Mouse (Mus musculus): ENCODE measurements at regions not wholly inside any gene's neighbourhood (a gene's known extent, or its start where the extent isn't known, plus 50 kb on each side); places are given as distances from the start of the nearest gene placed in this dataset.

DNA sequence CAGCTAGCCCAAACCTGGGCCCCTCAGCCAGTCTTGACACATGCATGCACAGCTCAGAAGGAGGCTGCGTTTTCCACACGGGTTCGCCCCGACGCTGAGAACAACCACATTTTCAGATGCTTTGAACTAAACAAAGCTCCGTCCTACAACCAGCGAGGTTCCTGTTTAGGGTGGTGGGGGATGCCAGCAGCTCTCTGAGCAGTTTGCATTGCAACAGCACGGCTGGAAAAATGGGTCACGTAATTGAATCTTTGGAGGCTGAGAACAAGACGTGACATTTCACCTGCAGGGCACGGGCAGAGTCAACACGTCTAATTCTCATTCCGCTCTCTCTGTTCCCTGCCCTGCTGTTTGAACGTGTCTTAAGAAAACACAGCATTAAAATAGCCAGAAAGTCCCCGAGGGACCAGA is 119.2 kb downstream of the Syk start:
- peak; percentile 26 for DNase-seq (ENCODE audit: low read depth)

DNA sequence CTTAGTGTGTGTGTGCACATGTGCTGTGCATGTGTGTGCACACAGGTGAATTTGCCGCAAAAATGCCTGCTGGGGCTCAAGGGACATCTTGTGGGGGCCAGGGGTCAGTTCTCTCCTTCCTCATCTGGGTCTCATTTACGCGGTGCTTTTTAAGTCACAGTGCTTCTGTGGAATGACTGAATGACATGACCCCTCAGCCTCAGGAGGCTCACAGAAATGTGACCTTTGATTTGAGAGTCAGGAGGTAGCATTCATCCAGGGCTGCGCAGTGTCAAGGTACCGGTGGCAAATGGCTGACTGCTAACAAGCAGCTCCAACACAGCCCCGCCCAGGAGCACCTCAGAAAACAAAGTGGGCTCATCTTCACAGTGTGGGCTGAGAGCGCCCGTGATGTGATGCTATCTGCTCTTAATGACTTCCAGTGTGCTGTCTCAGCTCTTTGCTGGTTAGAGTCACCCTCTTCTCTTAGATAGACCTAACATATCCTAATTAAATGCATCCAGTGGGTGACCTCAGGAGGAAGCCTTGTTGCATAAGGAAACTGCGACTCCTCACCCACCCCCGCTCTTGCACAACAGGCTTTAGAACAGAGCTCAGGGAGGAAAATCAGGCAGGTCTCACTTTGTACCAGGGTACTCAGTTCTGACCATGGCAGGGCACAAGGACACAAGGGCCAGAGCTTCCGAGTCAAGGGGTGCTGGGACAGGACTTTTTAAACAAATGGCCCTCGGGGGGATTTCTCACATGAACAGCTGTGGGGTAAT is 120.6 kb downstream of the Syk start:
- no peak for DNase-seq (ENCODE audit: low read depth)

DNA sequence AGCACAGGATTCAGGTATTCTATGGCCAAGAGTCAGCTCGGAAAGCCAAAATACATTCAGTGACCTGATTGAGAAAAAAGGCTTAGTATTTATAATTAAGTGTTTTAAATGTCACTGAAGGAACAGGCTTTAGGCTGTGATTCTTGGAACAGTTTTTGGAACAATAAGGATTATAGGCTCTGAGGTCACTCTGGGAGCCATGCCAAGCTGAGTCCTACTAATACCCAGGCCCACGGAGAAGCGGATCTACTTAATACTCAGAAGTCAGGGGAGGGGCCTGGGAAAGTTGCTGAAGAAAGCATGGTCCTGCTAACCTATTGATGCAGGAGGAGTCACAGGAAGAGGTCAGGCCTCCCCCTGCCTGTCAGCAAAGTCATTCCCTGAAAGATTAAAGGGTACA is 121.7 kb downstream of the Syk start:
- DNase-seq (ENCODE audit: low read depth) = no peak

DNA sequence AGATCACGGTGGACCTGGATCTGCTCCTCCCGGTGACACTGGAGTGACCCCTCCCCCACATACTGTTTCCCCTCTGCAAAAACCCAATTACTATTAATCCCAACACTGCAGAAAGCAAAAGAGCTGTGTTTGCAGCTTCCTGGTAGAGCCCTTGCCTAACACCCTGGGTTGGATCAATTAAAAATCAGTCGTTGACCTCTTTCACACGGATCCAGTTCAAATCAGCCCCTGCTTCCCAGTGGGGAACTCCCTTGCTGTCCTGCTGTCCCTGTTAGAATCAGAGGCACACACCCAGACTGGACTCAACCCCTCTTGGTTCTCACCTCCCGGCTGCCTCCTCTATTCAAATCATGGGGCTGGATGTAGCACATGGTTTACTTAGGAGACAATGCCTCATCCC is 126.6 kb downstream of the Syk start:
- DNase-seq (ENCODE audit: low read depth) = no peak

DNA sequence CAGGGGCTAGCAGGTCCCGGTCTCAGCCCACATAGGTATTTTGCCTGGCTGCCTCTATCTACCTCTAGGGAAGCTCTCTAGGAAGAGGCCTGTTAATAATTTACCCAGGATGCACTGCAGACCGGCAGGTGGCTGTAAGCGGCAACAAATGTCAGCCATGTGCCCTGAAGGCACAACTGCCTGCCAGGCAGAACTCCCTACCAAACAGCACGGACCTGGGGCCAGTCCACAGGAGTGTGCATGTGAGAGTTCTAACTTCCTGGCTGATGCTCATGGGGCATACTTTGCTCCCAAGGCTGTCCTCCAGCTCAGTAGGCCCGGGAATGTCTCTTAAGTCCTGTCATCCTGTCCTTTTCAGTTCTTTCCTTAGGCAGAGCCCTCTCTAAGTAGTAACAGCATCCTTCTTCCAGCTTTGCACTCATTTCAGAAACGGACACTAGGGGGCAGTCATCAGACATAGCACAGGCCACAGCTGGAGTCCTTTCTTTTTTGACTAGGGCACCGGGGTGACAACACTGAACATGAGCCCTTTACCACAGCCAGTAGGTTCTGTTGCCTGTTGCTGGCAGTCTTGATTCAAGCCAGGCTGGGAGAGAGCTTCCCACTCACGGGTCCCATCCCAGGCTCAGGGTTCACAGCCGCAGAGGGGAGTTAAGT is 128.9 kb downstream of the Syk start:
- DNase-seq (ENCODE audit: low read depth) = peak; percentile 92

DNA sequence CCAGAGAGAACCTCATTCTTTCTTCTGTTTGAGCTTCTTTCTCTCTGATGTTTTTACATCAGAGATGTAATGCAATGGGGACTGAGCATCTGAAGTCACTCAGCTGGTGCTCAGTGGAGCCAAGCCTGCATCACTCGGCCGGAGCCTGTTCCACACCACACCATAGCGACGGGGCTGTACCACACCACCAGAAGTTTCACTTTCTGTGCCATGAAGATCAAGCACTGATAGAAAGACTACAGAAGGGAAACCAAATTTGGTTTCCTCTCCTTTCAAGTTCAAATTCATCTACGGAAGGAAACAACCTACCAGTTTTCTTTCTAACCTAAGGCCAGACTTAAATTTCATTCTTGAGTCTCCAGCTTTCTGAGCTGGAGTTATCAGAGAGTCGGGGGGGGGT is 138.5 kb downstream of the Syk start:
- peak; percentile 84 for DNase-seq (ENCODE audit: low read depth)

DNA sequence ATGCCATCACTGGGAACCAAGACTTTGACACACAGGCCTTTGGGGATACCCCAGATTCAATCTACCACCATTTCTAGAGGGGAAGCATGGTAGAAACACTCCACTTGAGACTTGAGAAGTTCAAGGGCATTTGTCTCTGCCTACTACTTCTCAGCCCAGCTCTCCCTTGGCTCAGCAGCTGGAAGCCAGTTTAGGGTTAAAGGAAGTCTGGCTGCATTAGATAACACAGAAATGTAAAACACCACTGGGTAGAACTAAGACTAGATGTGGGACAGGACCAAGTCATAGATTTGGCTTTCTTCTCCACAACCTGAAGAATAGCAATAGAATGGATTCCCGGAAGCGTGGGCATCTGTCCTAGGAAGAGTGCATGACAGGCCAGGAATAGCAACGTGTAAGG is 139.7 kb downstream of the Syk start:
- DNase-seq (ENCODE audit: low read depth) = no peak

DNA sequence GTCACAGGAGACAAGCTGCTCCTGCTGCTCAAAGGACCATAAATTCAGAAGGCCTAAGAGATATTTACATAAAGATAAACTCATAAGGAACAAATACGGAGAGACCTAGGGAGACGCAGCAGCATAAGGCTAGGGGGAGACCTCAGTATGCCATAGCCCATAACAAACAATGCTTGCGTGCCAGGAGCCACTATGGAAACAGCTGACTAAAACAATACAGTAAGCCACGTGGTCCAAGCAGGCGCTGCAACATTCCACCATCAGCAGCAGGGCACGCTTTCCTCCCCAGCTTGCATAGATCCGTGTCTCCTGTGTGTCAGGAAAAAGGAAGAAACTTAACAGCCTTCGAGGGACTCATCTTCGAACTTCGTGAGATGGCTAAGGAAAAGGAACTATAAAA is 143.1 kb downstream of the Syk start:
- no peak for DNase-seq (ENCODE audit: low read depth)

DNA sequence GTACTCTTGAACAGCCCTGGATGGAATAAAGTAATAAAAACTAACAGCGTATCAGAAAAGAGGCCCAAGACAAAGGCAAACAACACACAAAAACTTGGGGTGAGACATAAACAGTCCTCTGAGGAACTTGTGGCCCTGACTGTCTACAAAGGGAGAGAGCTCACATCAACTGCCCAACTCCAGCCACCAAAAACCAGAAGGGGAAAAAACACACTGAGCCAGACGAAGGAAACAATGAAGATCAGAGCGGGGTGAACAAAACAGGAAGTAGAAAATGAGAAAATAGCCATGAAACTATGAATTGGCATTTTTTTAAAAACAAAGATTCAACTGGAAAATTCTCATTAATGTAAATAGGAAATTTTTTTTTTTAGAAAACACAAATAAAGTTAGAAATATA is 143.6 kb downstream of the Syk start:
- DNase-seq (ENCODE audit: low read depth) = no peak

DNA sequence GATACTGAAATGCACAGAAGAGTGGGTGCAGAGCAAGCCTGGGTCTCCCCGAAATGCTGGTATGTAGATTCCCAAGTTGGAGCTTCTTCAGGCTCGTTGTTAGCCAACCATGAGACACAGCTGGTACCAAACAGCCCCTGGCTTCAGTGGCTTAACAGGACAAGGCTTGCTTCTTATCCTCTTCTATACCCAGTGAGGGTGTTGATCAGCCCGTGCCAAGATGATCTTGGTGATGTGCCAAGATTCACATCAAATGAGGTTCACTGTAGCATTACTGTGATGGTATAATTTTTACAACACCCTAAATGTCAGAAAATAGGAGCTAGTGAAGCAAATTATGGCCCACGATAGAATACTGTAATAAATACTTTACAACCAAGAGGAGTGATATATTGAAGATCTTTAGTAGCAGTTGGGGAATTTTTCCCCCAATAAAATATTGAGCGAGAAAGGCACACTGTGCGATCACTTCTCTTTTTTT is 152.5 kb downstream of the Syk start:
- DNase-seq (ENCODE audit: low read depth) = no peak

DNA sequence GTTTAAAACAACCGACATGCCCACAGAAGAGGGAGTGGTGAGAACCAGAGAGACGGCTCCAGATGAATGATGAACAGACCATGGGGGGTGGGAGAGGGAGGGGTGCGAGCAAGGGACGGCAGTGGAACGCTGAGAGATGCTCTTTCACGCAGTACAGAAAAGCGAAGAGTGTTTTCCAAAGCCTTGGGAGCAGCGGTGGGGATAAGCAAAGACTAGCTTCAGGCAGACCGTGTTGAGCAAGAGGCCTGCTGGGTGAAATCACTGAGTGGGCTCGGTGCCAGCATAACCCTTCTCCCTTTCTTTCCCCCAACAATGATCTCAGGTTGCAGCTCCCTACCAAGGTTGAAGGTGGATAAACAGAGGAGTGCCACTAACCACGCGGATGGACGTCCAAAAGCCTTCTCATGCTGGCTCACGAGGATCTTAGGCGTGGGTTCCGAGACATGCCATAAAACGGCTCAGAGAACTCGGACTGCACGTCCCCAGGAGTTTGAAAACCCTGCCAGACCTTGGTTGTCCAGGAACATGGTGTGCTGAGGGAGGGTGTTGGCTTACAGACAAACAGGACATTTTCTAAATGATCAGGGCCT is 153.1 kb downstream of the Syk start:
- DNase-seq (ENCODE audit: low read depth) = no peak

DNA sequence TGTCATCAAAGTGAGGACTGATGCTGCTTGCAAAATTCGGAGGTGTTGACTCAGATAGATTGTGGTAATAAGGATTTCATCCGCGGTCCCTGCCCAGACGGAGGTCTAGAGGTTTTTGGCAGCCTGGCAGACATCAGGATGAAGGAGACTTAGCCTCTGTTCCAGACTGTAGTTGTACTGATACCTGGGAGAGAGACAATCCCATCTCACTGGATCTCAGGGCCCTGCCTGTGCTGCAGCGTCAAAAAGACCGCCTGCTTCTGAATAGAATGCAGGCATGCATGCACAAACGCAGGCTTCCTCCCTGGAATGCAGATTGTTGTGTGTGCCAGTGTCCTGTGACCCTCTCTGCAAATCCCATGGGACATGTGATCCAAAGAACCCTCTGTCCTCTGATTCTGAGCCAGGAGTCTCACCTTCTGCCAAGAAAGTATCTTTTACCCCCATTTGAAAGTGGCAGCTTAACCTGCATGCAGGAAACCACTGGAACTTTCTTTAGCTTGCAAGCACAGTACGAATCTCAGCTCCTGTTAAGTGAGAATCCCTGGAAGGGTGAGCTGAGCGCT is 155.2 kb downstream of the Syk start:
- DNase-seq (ENCODE audit: low read depth) = no peak

DNA sequence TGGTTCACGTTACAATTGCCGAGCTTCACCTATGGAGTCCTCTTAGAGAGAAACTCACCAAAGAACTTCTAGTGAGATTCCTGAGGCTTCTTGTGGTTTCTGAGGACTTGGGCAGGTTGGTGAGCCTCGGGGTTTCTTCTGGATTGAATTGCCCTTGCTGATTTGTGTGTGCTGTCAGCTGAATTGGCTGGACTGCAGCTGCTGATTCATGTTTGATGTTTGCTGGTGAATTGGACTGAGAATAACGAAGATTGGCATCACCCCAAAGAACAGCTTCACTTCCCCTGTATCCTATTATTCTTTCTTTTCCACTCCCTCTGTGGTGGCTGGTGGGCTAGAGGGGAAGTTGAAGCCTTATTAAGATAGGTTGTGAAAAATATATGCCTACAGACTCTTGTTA is 158.4 kb downstream of the Syk start:
- no peak for DNase-seq (ENCODE audit: low read depth)

DNA sequence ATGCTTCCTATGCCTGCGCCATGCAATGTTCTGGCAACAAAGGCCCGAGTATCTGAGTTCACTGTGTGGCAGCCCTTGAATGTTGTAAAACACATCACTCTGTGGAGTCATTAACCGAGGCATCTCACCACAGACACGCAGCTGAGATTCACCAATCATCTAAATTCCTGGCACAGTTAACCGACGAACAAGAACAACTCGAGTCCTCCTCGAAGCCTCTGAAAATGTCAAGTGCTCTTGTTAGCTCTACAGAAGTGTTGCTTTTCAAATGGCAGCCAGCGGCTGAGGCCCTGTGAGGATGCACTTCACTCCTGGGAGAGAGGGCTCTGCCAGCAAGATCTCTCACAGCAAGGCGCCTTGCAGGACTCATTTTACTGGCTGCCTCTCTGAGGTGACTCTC is 173.0 kb downstream of the Syk start:
- DNase-seq (ENCODE audit: low read depth) = no peak

DNA sequence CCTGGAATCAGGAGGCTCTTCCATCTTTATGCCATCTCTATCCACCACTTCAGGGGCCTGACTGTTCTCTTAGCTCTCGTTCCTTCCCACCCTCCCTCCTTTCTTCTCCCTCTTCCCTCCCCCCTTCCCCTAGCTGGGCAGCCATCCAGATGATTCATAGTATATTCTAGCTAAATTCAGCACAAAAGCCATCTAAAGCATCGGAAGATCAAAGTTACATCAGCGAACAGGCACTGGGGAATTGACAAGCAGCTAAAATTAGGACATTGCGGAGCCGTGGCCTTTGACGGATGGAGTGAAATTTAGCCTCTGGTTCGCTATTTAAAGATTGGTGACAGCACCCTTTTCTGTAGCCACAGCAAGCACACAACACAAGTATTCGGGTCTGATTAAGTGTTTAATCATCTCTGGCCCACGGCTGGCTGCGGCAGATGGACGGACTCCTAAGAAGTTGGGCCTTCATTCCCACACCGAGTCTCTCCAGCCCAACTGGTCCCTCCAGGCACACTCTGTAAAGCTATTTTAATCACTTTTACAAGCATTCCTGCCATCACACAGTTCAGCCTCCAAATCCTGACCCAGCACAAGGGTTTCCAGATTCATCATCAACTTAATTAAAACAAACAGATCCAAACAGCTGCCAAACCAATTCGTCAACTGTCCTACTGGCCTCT is 163.8 kb downstream of the Auh start:
- no peak for DNase-seq (ENCODE audit: low read depth)

DNA sequence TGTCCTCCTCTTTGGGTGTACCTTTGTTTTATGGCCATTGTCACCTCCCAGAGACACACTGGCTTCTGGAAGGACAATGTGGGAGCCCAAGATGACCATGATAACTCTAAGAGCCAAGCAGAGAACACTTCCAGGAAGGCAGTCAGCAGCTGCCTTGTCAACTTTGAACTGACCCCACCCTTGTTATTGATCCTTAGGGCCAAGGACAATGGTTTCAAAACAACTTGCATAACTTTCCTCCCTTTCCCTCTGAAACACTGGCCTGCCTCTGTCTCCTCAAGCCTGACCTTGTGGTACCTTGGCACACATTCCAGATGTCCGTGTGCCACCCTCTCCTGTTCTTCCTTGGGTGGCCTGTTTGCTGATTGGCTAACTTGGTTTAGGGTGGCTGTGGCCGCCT is 163.2 kb downstream of the Auh start:
- DNase-seq (ENCODE audit: low read depth) = no peak

DNA sequence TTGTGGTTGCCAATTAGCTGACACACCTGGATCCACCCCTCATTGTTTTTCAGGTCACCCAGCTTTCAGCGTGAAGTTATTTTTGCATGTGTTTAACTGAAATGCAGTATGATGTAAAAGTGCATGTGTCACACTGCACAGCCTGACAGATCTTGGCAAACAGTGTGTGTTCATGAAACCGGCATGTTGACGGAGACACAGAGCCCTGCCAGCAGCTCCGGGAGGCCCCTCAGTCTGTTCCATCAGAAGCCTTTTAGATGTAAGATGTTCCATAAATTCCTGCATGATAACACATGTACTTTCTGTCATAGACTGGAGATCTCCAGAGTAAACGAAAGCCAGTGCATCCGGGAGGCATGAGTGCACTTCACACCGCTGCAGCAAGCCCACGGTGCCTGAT is 159.5 kb downstream of the Auh start:
- DNase-seq (ENCODE audit: low read depth) = no peak

DNA sequence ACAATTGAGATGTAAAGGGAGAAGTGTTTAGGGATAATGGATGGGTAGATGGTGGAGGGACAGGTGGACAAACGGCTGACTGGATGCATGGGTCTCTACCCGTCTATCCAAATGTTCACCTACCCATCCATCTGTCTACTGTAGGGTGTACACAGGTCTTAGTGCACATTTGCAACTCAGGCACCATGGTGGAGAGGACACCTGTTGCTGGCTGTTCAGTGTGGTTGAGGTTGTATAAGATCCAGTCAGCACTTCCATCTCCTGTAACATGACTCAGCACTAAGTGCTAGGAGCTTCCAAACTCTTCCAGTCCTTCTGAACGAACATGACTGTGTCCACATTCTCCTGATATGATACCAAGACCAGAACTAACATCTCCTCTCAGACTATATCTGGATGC is 158.0 kb downstream of the Auh start:
- DNase-seq (ENCODE audit: low read depth) = no peak

DNA sequence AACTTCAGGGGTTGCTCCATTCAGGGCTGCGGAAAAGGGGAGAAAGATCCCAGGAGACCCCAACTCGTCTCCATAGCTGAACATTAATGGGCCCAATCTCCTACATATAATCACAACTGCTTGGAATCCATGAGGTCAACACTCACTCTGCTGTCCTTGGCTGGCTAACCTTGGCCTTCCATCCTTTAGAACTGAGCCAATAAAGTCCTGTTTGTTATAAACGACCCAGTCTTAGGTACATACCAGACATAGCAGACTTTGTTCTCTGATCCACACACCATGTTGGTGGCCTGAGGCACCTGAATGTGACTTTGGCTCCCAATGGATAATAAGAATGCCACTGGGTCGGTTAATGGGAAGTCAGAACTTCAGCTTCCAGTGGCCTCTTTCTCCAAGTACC is 157.4 kb downstream of the Auh start:
- DNase-seq (ENCODE audit: low read depth) = no peak

DNA sequence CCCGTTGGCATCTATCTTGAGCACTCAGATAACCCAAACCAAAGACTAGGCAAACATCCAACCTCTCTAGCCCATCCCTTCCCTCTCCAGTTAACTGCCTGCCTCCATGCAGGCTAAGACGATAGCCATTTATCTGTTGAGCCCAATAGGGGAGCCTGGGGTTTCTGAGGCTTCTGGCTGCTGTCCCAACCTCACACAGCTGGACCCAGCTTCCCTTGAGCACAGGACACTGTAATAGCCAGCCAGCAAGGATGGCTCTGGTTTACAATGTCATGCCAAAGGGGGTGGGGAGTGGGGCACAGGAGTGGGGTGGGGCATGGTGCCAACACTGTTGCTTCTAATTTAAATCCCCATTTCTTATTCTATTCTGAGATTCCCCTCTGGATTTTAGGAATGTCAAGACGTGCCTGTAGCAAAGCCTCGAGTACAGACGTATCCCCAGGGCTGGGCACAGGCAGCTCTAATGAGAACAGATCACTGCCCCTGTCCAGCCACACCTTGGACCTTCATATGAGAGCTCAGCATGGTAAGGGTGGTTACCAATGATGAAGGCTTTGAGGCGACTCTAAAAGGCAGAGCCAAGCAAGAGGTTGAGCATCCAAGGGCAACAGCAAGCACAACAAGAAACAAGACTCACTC is 152.0 kb downstream of the Auh start:
- DNase-seq (ENCODE audit: low read depth) = no peak

DNA sequence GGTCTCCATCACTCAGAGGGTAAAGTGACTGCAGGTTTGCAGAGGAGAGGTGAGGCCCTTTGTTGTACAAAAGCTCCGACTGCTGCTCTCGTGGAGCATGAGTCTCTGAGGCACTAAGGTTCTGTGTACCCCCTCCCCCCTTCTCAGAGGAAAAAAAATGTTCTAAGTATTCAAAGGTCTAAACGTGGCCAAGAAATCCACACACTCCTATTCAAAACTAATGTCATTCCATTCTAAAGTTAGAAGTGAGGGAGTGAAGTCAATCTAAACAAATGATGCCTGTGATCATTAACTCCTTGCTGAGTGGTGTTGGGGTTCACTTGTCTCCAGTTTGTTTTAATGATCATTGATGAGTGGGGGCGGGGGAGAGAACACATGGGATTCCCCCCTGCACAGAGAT is 150.6 kb downstream of the Auh start:
- no peak for DNase-seq (ENCODE audit: low read depth)
